Mouse (Mus musculus) lung, postnatal 0 days (tissue): Measurements from ENCODE around the gene Mgll.

Experiments
- CTCF ChIP-seq: IDR thresholded peaks from 2 replicates; pipeline ENCODE4 v1.5.1; 2016; ENCODE audit warnings: antibody characterized with exemption, mild to moderate bottlenecking
- EP300 ChIP-seq: IDR thresholded peaks from 2 replicates; pipeline ENCODE4 v1.6.1; 2016; ENCODE audit warnings: antibody characterized with exemption, mild to moderate bottlenecking, control low read depth

DNA sequence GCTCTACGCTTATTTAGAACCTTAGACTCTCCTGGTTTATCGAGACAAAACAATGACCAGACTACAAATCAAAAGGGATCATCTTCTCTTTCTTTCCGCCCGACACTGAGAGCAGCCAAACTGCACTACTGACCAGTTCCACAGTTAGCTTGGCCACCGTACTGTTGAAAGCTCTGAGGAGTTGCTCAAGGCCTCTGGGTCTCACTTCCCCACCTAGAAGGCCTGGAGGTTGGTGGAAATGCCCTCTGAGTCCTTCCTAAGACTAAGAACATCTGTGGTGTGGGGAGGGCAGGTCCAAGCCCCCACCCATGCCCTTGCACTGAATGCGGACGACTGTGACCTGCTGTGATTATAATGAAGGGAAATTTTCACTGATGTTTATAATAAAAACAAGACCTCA, 141.5 kb downstream of the Mgll start:
- no peak for TF ChIP-seq CTCF
- no peak for TF ChIP-seq EP300
